Mouse (Mus musculus): ENCODE results near the gene Gdf5.

DNA sequence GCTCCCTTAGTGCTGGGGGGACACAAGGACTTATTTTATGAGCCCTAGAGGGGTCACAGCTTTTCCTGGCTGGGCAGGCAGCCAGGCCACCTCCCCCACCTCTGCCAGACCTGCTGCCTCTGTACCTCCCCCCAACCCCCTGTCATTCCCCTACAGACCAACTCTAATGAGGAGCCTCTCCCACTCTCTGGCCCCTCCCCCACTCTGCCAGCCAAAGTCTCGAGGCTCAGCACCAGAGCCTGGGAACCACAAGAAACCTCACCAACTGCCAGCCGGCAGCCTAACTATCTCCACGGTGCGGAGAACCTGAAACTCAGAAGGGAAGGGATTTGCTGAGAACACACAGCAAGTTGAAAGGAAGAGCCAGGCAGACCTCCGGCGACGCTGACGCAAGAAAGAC, 1.7 kb downstream of the Gdf5 start:
- TF ChIP-seq CTCF (IDR thresholded peaks at IDR 0.05; ENCODE audit: borderline replicate concordance, insufficient read depth, low read length) (no peak), POLR2A (IDR thresholded peaks at IDR 0.05; ENCODE audit: low read depth, low read length) (no peak)
